Mouse (Mus musculus) bone marrow, adult 2 months (tissue): ENCODE measurements around the gene Psmb5. TPM values are rescaled to one million over a fixed set of nuclear protein-coding genes. Genes with fewer than 3 reads are reported as not detected.

Experiments
- H3K27ac ChIP-seq: fragments of 200-500 bp; 2 replicates; pipeline ENCODE4 v1.5.1; 2012; ENCODE audit warnings: low read depth, mild to moderate bottlenecking, control low read depth, inconsistent platforms, low read length; ENCODE audit not compliant: control insufficient read depth, poor library complexity, insufficient read depth
- H3K4me1 ChIP-seq: fragments of 200-500 bp; 2 replicates; pipeline ENCODE4 v1.6.1; 2011; ENCODE audit warnings: low read length; ENCODE audit not compliant: control insufficient read depth, insufficient read depth
- H3K4me3 ChIP-seq: fragments of 200-500 bp; replicated peaks from 2 replicates; pipeline ENCODE3; 2011; ENCODE audit warnings: mild to moderate bottlenecking, low read depth, low read length, control low read depth; ENCODE audit not compliant: control insufficient read depth
- CTCF ChIP-seq: fragments of 200-500 bp; IDR thresholded peaks from 2 replicates; pipeline ENCODE4 v1.5.1; 2011; ENCODE audit warnings: low read length, control low read depth; ENCODE audit not compliant: control insufficient read depth, insufficient read depth
- POLR2A ChIP-seq: fragments of 200-500 bp; IDR thresholded peaks from 2 replicates; pipeline ENCODE4 v1.6.1; 2011; ENCODE audit warnings: low read depth, mild to moderate bottlenecking, control low read depth, low read length, borderline replicate concordance; ENCODE audit not compliant: control insufficient read depth
- WGBS: fragments of 180-500 bp; shearing (Covaris S2); methylation state at CpG from one replicate; pipeline ENCODE4 v1.1.7; 2018; 5-methylcytosine and 5-hydroxymethylcytosine counted together
- polyA plus RNA-seq: library from polyadenylated mRNA; stranded (reverse); fragments of >200 nt; gene quantifications from 2 replicates; pipeline ENCODE4 v1.2.4, GENCODE M21; 2011; ENCODE audit warnings: low replicate concordance; ENCODE audit not compliant: missing spikeins, insufficient read depth, insufficient read length

The Psmb5 gene
- polyA plus RNA-seq, 1 experiment = 91.4 TPM

DNA sequence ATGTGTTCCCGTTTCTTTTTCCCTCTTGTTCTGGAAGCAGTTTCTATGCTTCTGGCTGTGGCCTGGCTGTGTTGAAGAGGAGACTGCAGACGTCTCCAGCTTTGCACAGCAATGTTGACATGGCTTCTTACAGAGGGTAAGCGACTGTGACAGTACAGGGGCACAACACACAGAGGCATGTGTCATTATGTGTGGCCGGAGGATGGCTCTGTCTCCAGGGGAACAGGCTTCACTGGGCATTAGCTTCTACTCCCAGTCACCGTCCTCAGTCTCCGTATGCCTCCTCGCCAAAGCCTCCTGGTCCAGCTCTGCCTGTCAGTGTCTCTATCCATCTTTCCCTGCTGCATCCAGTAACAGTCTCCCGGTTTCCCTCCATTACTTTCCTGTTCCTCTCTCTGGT, 10.6 kb downstream of the Psmb5 start:
- no peak overlapping the region for H3K4me3 ChIP-seq
- H3K27ac ChIP-seq = no peak overlapping the region
- no peak for TF ChIP-seq CTCF
- TF ChIP-seq POLR2A = no peak
- no peaks in the 10 kb centered on the region; the same call in 1 of the 2 replicates for H3K4me1 ChIP-seq
- WGBS = 79% methylated on average over 8 of the region's 8 CpGs

GRCm38 (mm10) chr14:54605752-54606321, 12.0 kb downstream of the Psmb5 start, which contains the start of gene 4931414P19Rik:
TSS of gene 4931414P19Rik (minus strand) at chr14:54605993.
- H3K4me1 ChIP-seq = no peaks in the 10 kb centered on the region; the same call in 1 of the 2 replicates
- peak within 1 kb of the TSS; percentile 61 for H3K27ac ChIP-seq
- TF ChIP-seq POLR2A = peak; percentile 58; the same call in 1 of the 2 replicates
- TF ChIP-seq CTCF = no peak
- H3K4me3 ChIP-seq = peak within 1 kb of the TSS; percentile 80
- WGBS = under 1% methylated on average over 39 of the region's 39 CpGs

GRCm38 (mm10) chr14:54603686-54604085, 14.1 kb downstream of the Psmb5 start:
- Histone ChIP-seq H3K4me1 (no peaks in the 10 kb centered on the region; the same call in 1 of the 2 replicates), H3K4me3 (peak overlapping the region; percentile 73), H3K27ac (peak overlapping the region; percentile 53)
- WGBS = 84% methylated on average over 8 of the region's 8 CpGs
- TF ChIP-seq CTCF (no peak), POLR2A (no peak)

GRCm38 (mm10) chr14:54603038-54603654, 14.7 kb downstream of the Psmb5 start:
- Histone ChIP-seq H3K27ac (peak overlapping the region; percentile 85), H3K4me1 (no peaks in the 10 kb centered on the region; the same call in 1 of the 2 replicates), H3K4me3 (peak overlapping the region; percentile 73)
- no peak for TF ChIP-seq CTCF
- TF ChIP-seq POLR2A = peak; percentile 75; the same call in 1 of the 2 replicates
- under 1% methylated on average over 46 of the region's 46 CpGs for whole genome bisulfite sequencing

DNA sequence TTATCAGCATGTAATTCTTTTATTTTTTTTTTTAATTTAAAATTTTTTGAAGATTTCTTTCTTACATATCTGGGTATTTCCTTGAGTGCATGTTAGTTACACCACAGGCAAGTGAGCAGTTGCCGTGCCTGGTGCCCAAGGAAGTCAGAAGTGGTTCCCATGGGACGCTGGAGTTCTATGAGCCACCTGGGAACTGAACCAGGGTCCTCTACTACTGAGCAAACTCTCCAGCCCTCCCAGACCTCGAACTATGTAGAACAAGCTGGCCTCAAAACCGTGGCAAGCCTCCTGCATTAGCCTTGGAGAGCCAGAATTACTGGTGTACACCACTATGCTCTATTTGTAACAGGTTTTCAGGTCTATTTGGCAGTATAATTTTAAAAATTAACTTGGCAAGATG, 15.2 kb downstream of the Psmb5 start:
- Histone ChIP-seq H3K4me1 (no peaks in the 10 kb centered on the region; the same call in 1 of the 2 replicates), H3K27ac (0 out of 2 replicates have a peak overlapping the region, but pooled peaks have one; percentile 35), H3K4me3 (no peak overlapping the region)
- TF ChIP-seq CTCF (no peak), POLR2A (no peak)
- 46% methylated on average over 4 of the region's 4 CpGs for WGBS

DNA sequence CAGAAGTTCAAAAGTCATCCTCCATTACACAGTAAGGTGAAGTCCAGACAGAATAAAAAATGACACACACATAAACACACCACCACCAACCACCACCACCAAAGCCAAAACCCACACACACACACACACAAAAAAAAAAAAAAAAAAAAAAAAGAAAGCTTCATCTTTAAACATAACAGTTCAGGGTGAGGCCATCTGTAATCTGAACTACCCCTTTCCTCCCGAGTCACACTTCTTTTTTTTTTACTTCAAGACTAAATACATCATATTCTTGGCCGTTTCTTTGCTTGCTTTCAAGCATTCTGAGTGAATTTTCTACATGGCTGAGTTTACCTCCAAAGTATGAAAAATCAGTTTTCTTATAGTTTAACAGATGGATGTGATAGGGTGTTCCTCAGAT, 16.2 kb downstream of the Psmb5 start:
- H3K4me3 ChIP-seq = no peak overlapping the region
- H3K27ac ChIP-seq = no peak overlapping the region
- WGBS = 28% methylated on average over 2 of the region's 2 CpGs
- H3K4me1 ChIP-seq = no peaks in the 10 kb centered on the region; the same call in 1 of the 2 replicates
- TF ChIP-seq POLR2A (no peak), CTCF (no peak)

DNA sequence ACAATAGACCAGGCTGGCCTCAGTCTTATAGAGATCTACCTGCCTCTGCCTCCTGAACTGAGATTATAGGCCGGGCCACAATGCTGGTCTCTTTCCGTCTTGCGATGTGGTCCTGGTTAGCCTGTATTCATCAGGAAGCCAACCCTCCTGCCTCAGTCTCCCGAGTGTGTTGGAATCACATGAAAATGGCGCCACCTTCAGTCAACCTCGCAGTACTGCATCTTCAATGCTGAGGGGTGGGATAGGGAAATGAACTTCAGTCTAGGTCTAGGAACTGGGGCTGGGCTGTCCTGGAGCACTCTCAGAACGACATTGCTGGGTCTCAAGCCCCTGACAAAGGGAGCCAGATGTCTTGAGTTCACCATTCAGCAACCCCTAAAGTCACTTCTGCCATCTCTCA, 20.7 kb downstream of the Psmb5 start:
- no peaks in the 10 kb centered on the region for H3K4me1 ChIP-seq
- TF ChIP-seq POLR2A (no peak), CTCF (peak; percentile 69)

GRCm38 (mm10) chr14:54594631-54595414, 23.0 kb downstream of the Psmb5 start:
- Histone ChIP-seq H3K27ac (no peak overlapping the region), H3K4me3 (no peak overlapping the region), H3K4me1 (no peaks in the 10 kb centered on the region)
- WGBS = 90% methylated on average over 28 of the region's 28 CpGs
- TF ChIP-seq POLR2A (no peak), CTCF (no peak)

More for the DNA sequence above, 20.7 kb downstream of the Psmb5 start:
- no peak overlapping the region for H3K4me3 ChIP-seq
- WGBS = 66% methylated on average over 7 of the region's 7 CpGs
- H3K27ac ChIP-seq = no peak overlapping the region
